Mouse (Mus musculus) ovary, postnatal 36 days (tissue): ENCODE data around the gene Tomm6.
"Not testable (repeated sequence)": the region's sequence is repeated elsewhere in the genome, so short reads cannot be mapped to it uniquely, and the experiment has no call there.

Source experiments
- DNase-seq: peaks from one replicate; pipeline ENCODE4 v3.0.0; 2022; ENCODE audit warnings: low spot score, mixed read lengths

Gene Tomm6

GRCm38 (mm10) chr17:47694503-47695336 lies 6.5 kb upstream of the Tomm6 start, which contains the start of gene Prickle4:
TSS of gene Prickle4 (minus strand) at chr17:47694736.
- peak; percentile 99 for DNase-seq

DNA sequence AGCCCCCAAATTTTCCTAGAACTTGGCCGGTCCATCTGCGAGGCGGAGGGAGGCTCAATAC lies 6.1 kb upstream of the Tomm6 start, which contains the start of gene Gm21981:
Gm21981 (minus strand) TSS at position 14 of the 61 bp plus-strand sequence.
- no peak for DNase-seq

GRCm38 (mm10) chr17:47693671-47694441 lies 5.7 kb upstream of the Tomm6 start:
- DNase-seq: no peak

GRCm38 (mm10) chr17:47691650-47692049 lies 3.5 kb upstream of the Tomm6 start:
- no peak for DNase-seq

GRCm38 (mm10) chr17:47689894-47690293 lies 1.7 kb upstream of the Tomm6 start:
- DNase-seq: no peak

DNA sequence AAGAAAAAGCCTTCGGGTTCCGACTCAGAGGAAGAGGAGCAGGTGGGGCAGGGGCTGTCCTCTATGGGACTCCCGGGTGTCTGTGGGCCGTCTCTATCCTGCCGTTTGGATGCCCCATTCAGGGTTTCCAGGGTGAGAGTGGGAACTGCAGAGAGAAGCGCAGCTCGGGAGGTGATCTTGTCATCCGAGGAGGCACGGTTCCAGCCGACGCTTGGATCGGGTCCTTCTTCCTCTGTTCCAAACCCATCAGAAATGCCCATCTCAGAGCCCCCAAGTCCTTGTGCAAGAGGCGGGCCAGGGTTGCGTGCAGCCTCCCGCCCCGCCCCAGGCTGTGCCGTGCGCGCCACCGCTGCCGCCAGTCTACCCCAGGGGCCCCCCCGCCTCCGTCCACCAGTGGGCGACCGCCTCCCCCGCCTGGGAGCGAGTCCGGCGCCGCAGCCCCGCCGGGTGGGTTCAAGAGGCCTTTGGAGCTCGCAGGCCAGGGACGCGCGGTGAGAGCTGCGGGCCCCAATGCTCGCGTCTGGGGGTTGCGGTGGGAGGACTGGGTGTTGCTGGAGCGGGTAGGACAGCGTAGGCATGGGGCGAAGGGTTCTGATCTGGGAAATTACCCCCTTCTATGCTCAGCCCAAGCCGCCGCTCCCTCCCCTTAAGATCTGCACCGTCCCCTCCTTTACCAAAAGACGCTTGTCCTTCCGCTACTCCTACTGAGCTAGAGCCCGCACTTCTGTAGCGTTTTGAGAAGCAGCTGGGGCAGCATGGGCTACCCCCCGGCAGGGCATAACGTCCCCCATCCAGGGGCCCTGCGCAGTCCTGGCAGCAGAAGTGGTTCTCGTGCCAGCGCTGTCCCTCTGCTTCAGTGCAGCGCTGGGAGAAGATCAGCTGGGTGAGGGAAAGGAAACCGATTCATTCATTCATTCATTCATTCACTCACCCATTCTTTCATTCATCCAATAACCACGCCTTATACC lies 706 bp upstream of the Tomm6 start, which contains the start of gene Frs3:
Frs3 (plus strand) TSS at position 423 of the 968 bp plus-strand sequence.
- DNase-seq: peak; percentile 75

- DNase-seq: peak; percentile 93
These were observed 510 bp downstream of the Tomm6 start for GRCm38 (mm10) chr17:47687409-47688343.

DNA sequence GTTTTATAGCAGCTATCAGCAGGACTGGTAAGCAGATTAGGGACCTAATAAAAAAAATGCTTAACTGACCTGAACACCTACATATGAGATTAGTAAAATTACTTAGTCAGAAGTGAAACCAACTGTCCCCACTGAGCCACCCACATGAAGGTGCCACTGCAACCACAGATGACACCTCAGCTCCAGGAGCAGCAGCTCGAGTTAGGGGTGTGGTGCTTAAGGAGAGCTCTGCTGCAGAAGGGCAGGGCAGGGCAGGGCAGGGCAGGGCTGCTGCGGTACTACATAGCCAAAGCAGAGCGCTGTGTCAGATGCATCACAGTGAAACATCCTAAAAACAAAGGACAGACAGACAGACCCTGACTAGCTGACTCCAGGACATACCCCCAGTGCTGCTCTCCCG lies 5.3 kb downstream of the Tomm6 start:
- no peak for DNase-seq

GRCm38 (mm10) chr17:47678702-47679101 lies 9.5 kb downstream of the Tomm6 start:
- no peak for DNase-seq

GRCm38 (mm10) chr17:47678238-47678637 lies 9.9 kb downstream of the Tomm6 start:
- DNase-seq: no peak

- peak; percentile 62 for DNase-seq
These were observed 11.6 kb downstream of the Tomm6 start for GRCm38 (mm10) chr17:47676581-47676980.

GRCm38 (mm10) chr17:47672311-47673111 lies 15.7 kb downstream of the Tomm6 start:
- DNase-seq: peak; percentile 79

GRCm38 (mm10) chr17:47671988-47672310 lies 16.2 kb downstream of the Tomm6 start:
- DNase-seq: no peak

- DNase-seq: no peak
These were observed 19.0 kb downstream of the Tomm6 start for GRCm38 (mm10) chr17:47669166-47669565.

DNA sequence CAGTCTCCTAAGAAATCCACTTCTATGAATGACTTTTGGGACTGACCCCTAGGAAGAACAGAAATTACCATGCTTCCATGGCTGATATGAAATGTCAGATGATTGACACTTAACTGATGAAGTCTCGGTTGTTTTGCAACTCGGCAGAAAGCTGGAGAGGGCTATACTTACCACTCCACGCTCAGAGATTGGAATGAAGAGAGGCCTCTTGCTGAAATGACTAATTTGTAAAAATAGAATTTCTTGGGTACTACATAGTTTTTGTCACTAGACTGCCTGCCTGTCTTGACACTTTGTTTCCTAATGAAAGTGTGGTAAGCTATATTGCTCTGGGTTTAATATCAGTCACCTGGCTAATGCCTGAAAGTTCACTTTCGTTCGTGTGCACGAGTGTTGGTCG lies 23.7 kb downstream of the Tomm6 start:
- no peak for DNase-seq

GRCm38 (mm10) chr17:47663009-47663713 lies 25.0 kb downstream of the Tomm6 start:
- DNase-seq: no peak

GRCm38 (mm10) chr17:47658741-47659243 lies 29.4 kb downstream of the Tomm6 start:
- no peak for DNase-seq

GRCm38 (mm10) chr17:47657901-47658300 lies 30.3 kb downstream of the Tomm6 start:
- no peak for DNase-seq

DNA sequence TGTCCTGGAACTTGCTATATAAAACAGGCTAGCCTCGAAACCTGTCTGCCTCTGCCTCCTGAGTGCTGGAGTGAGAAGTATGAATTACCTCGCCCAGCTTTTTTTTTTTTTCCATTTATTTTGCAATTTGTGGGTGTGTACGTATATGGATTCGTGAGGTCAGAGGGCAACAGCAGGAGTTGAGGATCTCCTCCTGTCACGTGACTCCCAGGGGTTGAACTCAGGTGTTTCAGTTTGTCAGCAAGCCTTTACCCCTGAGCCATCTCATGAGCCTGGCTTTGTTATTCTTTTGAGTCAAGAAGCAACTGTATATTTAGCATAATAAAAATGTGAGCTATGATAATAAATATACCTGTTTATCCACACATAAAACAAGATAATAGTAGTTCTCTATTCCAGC lies 32.5 kb downstream of the Tomm6 start:
- DNase-seq: no peak

DNA sequence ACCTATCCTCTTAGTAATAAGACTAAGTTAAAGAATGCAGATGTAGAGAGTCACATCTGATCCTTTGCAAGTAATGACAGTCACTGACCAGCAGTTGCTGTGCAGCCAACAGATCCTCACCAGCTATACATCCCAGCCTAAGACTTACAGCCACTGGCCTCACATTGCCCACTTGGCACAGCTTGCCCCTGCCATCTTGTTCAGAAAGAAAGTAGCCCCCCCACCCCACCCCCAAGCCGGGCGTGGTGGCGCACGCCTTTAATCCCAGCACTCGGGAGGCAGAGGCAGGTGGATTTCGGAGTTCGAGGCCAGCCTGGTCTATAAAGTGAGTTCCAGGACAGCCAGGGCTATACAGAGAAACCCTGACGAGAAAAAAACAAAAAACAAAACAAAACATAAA lies 33.8 kb downstream of the Tomm6 start:
- DNase-seq: not testable (repeated sequence)
